Mouse (Mus musculus) limb, embryonic 12.5 days (tissue): ENCODE measurements at regions not wholly inside any gene's neighbourhood (a gene's known extent, or its start where the extent isn't known, plus 50 kb on each side); places are given as distances from the start of the nearest gene placed in this dataset.

Source experiments
- ATAC-seq: fragments of 200-750 bp; cut with Nextera tagmentation; 2 replicates; pipeline ENCODE4 v1.8.0; 2017; ENCODE audit warnings: low read depth, moderate TSS enrichment; ENCODE audit not compliant: insufficient number of reproducible peaks, insufficient read depth, low FRiP score, low TSS enrichment
- H3K27ac ChIP-seq: fragments of 300-500 bp; sonication (generic); 2 replicates; pipeline ENCODE4 v1.5.1; 2016; ENCODE audit warnings: mild to moderate bottlenecking, moderate library complexity
- H3K27me3 ChIP-seq: fragments of 300-500 bp; sonication (generic); 2 replicates; pipeline ENCODE4 v1.6.1; 2016; ENCODE audit warnings: mild to moderate bottlenecking, moderate library complexity
- H3K36me3 ChIP-seq: fragments of 300-500 bp; sonication (generic); 2 replicates; pipeline ENCODE4 v1.6.1; 2016; ENCODE audit warnings: mild to moderate bottlenecking, moderate library complexity
- H3K4me1 ChIP-seq: fragments of 300-500 bp; sonication (generic); replicated peaks from 2 replicates; pipeline ENCODE4 v1.6.1; 2016
- H3K4me2 ChIP-seq: fragments of 300-500 bp; sonication (generic); 2 replicates; pipeline ENCODE4 v1.6.1; 2016; ENCODE audit warnings: mild to moderate bottlenecking, moderate library complexity
- H3K4me3 ChIP-seq: fragments of 300-500 bp; sonication (generic); replicated peaks from 2 replicates; pipeline ENCODE4 v1.5.1; 2016; ENCODE audit warnings: mild to moderate bottlenecking
- H3K9ac ChIP-seq: fragments of 300-500 bp; sonication (generic); replicated peaks from 2 replicates; pipeline ENCODE4 v1.6.1; 2016; ENCODE audit warnings: mild to moderate bottlenecking, moderate library complexity
- H3K9me3 ChIP-seq: fragments of 300-500 bp; sonication (generic); 2 replicates; pipeline ENCODE4 v1.6.1; 2016; ENCODE audit warnings: mild to moderate bottlenecking, moderate library complexity
- WGBS: fragments of 180-500 bp; shearing (Covaris S2); methylation state at CpG from one replicate; pipeline ENCODE4 v1.1.7; 2016; 5-methylcytosine and 5-hydroxymethylcytosine counted together

DNA sequence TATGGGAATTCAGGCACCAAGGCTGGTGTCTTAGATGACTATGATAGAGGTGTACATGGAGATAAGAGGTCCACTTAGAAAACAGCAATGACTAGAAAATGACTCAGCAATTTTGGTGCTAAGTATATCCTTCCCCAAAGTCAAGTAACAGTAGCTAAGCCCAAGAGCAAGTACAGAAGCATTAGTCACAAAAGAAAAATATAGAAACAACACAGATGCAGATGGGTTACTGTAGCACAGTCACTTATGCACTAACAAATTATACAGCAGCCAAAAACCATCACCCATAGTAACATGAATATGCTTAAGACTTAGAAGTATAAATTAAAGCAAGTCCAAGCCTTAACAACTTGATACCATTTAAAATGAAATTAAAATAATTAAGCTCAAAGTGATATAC, 378.5 kb upstream of the Meis2 start:
- no peak for ATAC-seq
- H3K4me2 ChIP-seq: no peak overlapping the region
- no peaks in the 10 kb centered on the region for H3K36me3 ChIP-seq
- no peak overlapping the region for H3K9ac ChIP-seq
- no peaks in the 10 kb centered on the region for H3K27me3 ChIP-seq
- H3K9me3 ChIP-seq: no peaks in the 10 kb centered on the region
- no peak overlapping the region for H3K4me3 ChIP-seq
- H3K27ac ChIP-seq: no peak overlapping the region
- H3K4me1 ChIP-seq: peaks cover 6% of the 10 kb centered on the region; the same call in 1 of the 2 replicates

DNA sequence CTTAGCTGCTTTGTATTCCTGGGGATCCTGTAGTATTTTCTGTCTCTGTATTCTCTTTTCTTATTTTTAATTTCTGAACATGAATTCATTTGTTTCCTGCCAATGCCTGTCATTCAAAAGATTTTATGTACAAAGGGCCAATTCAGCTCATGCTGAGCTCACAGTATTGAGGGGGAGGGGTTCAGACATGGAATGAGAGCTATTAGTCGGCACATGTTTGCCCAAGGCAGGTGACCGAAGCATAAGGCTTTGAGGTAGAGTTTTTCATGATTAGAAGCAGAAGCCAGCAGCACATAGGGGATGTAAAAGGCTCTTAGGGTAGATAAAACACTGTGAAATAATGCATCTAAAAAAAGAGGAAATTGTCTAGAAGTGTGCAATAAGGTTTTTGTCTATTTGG, 374.6 kb upstream of the Meis2 start:
- no peak for ATAC-seq
- Histone ChIP-seq H3K9ac (no peak overlapping the region), H3K4me1 (peaks cover 6% of the 10 kb centered on the region; the same call in 1 of the 2 replicates), H3K4me3 (no peak overlapping the region), H3K27ac (no peak overlapping the region), H3K36me3 (no peaks in the 10 kb centered on the region), H3K4me2 (no peak overlapping the region), H3K27me3 (no peaks in the 10 kb centered on the region), H3K9me3 (no peaks in the 10 kb centered on the region)
- whole genome bisulfite sequencing: 17% methylated on average over 2 of the region's 2 CpGs

- Histone ChIP-seq H3K36me3 (no peaks in the 10 kb centered on the region), H3K4me1 (no peaks in the 10 kb centered on the region), H3K9ac (no peak overlapping the region), H3K4me3 (no peak overlapping the region), H3K4me2 (no peak overlapping the region), H3K9me3 (no peaks in the 10 kb centered on the region), H3K27ac (no peak overlapping the region), H3K27me3 (no peaks in the 10 kb centered on the region)
- no peak for ATAC-seq
These were observed 367.8 kb upstream of the Meis2 start for GRCm38 (mm10) chr2:116433481-116433880.

- Histone ChIP-seq H3K4me3 (no peak overlapping the region), H3K4me2 (no peak overlapping the region), H3K36me3 (no peaks in the 10 kb centered on the region), H3K9ac (no peak overlapping the region), H3K27me3 (no peaks in the 10 kb centered on the region), H3K4me1 (no peaks in the 10 kb centered on the region), H3K9me3 (no peaks in the 10 kb centered on the region), H3K27ac (no peak overlapping the region)
- no peak for ATAC-seq
- 79% methylated on average over 8 of the region's 8 CpGs for WGBS
These were observed 358.5 kb upstream of the Meis2 start for GRCm38 (mm10) chr2:116424131-116424530.

- 79% methylated on average over 13 of the region's 13 CpGs for WGBS
- Histone ChIP-seq H3K27me3 (no peaks in the 10 kb centered on the region), H3K27ac (no peak overlapping the region), H3K36me3 (no peaks in the 10 kb centered on the region), H3K9me3 (no peaks in the 10 kb centered on the region), H3K4me3 (no peak overlapping the region), H3K4me2 (no peak overlapping the region), H3K4me1 (no peaks in the 10 kb centered on the region), H3K9ac (no peak overlapping the region)
- no peak for ATAC-seq
These were observed 352.0 kb upstream of the Meis2 start for GRCm38 (mm10) chr2:116417428-116418195.

GRCm38 (mm10) chr2:116415742-116416141, 350.1 kb upstream of the Meis2 start:
- no peak overlapping the region for H3K9ac ChIP-seq
- H3K4me1 ChIP-seq: no peaks in the 10 kb centered on the region
- no peak overlapping the region for H3K4me3 ChIP-seq
- no peak overlapping the region for H3K27ac ChIP-seq
- H3K9me3 ChIP-seq: no peaks in the 10 kb centered on the region
- no peaks in the 10 kb centered on the region for H3K27me3 ChIP-seq
- no peak overlapping the region for H3K4me2 ChIP-seq
- no peaks in the 10 kb centered on the region for H3K36me3 ChIP-seq
- ATAC-seq: no peak
- 76% methylated on average over 1 of the region's 1 CpGs for WGBS

DNA sequence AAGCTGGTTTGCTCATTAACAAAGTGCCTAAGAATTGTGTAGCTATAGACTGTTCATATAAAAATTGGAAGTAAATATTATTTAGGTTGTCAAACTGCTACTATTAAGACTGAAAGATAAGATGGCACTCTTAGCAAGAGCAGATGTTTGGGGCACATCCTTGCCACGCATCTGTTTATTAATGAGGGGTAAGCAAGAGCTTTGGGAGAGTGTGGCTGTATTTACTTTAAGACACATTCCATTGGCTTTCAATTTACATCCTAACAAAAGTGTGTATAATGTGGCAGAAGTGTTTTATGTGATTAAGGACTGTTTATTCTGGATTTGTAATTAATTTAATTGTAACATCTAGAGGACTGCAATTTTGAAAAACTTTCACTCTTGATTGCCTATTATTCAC, 336.5 kb upstream of the Meis2 start:
- Histone ChIP-seq H3K9ac (no peak overlapping the region), H3K9me3 (no peaks in the 10 kb centered on the region), H3K36me3 (no peaks in the 10 kb centered on the region), H3K4me1 (no peaks in the 10 kb centered on the region), H3K4me2 (no peak overlapping the region), H3K4me3 (no peak overlapping the region), H3K27ac (no peak overlapping the region), H3K27me3 (no peaks in the 10 kb centered on the region)
- WGBS: 74% methylated on average over 1 of the region's 1 CpGs
- ATAC-seq: no peak

DNA sequence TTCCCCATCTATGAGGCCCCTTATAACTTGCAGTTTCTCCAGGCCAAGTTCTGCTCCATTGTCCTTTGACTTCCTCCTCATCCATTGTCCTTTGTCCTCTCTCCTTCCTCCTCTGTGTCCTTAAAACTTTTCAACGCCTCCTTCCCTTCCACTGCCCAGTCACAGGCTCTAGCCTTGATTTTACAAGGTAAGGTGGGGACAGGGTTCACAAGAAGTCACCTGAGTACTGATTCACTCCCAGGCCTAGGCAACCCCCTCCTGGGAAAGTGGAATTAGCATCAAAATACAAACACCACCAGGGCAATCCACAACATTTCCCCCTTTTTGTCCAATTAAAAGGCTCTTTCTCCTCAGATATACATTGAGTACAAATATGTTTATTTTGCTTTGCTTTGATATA, 334.3 kb upstream of the Meis2 start:
- Histone ChIP-seq H3K27me3 (no peaks in the 10 kb centered on the region), H3K9me3 (no peaks in the 10 kb centered on the region), H3K9ac (no peak overlapping the region), H3K27ac (no peak overlapping the region), H3K4me1 (no peaks in the 10 kb centered on the region), H3K4me2 (no peak overlapping the region), H3K4me3 (no peak overlapping the region), H3K36me3 (no peaks in the 10 kb centered on the region)
- WGBS: 79% methylated on average over 1 of the region's 1 CpGs
- no peak for ATAC-seq

DNA sequence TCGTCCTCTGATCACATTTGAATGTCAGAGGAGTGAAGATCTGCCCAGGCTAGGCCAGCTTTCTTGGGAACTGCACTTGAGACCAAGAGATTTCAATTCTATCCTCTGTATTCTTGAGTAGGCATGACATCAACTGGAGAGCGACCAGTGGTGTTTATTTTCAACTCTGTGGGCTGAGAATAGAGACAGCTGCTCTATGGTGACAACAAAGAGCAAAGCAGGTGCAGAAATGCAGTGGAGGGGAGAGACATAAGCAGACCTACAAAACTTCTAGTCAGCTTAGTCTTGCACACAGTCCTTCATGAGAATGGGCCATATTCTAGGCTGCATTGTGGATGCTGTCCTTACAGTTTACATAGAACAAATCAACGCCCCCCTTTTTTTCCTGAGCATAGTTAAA, 303.2 kb upstream of the Meis2 start:
- Histone ChIP-seq H3K27ac (no peak overlapping the region), H3K36me3 (no peaks in the 10 kb centered on the region), H3K9me3 (no peaks in the 10 kb centered on the region), H3K4me1 (no peaks in the 10 kb centered on the region), H3K4me3 (no peak overlapping the region), H3K4me2 (no peak overlapping the region), H3K27me3 (no peaks in the 10 kb centered on the region), H3K9ac (no peak overlapping the region)
- ATAC-seq: no peak
- WGBS: 81% methylated on average over 3 of the region's 3 CpGs

DNA sequence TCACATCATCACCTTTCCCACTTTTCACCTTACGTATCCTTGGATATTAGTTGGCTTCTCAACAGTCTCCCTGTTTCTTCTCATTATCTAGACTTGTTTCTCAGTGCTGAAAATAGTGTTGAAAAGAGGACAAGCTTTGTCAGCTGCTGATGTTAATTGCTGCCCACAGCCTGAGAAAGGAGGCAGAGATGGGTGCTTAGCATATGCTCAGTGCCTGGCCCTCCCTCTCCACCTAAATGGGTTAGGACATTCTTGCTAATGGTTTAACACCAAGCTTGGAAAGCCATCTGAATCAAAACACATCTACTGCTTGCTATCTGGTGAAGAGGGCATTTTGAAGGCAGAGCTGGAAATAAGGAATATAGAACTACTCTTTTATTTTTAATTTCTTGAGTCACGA, 298.5 kb upstream of the Meis2 start:
- H3K9me3 ChIP-seq: no peaks in the 10 kb centered on the region
- WGBS: 84% methylated on average over 2 of the region's 2 CpGs

DNA sequence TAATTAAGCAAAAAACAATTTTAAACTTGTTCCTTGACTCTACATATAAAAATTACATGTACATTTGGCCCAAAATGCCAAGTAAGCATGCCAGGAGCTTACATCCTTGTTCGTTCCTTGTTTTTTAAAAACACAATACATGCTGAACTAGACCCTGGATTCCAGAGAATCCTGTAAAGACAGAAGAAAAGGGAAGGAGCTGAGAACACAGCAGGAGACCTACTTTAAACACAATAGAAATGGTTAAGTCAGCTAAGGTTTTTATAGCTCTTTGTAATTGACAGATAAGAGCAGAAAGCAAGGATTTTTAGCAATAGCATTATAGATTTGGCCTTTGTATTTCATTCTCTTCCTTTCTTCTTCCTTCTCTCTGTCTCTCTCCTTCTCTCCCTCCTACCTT, 292.5 kb upstream of the Meis2 start:
- no peaks in the 10 kb centered on the region for H3K4me1 ChIP-seq
- no peaks in the 10 kb centered on the region for H3K36me3 ChIP-seq
- no peak for ATAC-seq
- no peaks in the 10 kb centered on the region for H3K27me3 ChIP-seq
- H3K4me3 ChIP-seq: no peak overlapping the region
- 68% methylated on average over 1 of the region's 1 CpGs for WGBS
- no peak overlapping the region for H3K4me2 ChIP-seq
- H3K9me3 ChIP-seq: no peaks in the 10 kb centered on the region
- no peak overlapping the region for H3K27ac ChIP-seq
- H3K9ac ChIP-seq: no peak overlapping the region

More for the DNA sequence above, 298.5 kb upstream of the Meis2 start:
- Histone ChIP-seq H3K27ac (no peak overlapping the region), H3K4me3 (no peak overlapping the region), H3K36me3 (no peaks in the 10 kb centered on the region), H3K9ac (no peak overlapping the region), H3K4me2 (no peak overlapping the region), H3K4me1 (no peaks in the 10 kb centered on the region), H3K27me3 (no peaks in the 10 kb centered on the region)
- no peak for ATAC-seq

DNA sequence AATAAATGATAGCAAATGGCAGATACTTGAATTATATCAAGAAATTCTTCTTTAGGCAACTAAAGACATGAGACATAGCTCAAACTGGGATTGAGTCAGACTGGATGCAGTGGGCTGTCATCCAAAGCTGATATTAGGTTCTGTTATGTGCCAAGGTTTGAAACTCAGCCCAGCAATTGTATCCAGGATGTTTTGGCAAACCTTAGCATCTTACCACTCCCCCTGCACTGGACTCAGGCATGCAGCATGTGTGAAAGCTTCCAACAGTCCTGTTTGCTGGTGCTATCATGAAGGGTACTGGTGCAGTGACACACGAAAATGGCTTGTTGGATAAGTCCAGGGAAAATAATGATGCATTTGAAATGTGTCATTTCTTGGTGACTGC, 282.9 kb upstream of the Meis2 start:
- 86% methylated on average over 1 of the region's 1 CpGs for WGBS
- no peak for ATAC-seq
- H3K27ac ChIP-seq: no peak overlapping the region
- no peak overlapping the region for H3K4me2 ChIP-seq
- no peaks in the 10 kb centered on the region for H3K36me3 ChIP-seq
- no peaks in the 10 kb centered on the region for H3K9me3 ChIP-seq
- H3K4me1 ChIP-seq: no peaks in the 10 kb centered on the region
- no peaks in the 10 kb centered on the region for H3K27me3 ChIP-seq
- H3K9ac ChIP-seq: no peak overlapping the region
- no peak overlapping the region for H3K4me3 ChIP-seq
